Mouse (Mus musculus): ENCODE data around the gene Emx1. TPM values are rescaled to one million over a fixed set of nuclear protein-coding genes. Genes with fewer than 3 reads are reported as not detected.

The Emx1 gene
- polyA plus RNA-seq (2014; fragmentation: Illumina TruSeq; extraction: RNeasy Lipid Tissue Mini Kit (QIAGEN cat#74804); ENCODE audit: low read depth, low replicate concordance): not detected

GRCm38 (mm10) chr6:85187340-85188211 lies at the start of gene Emx1:
TSS of gene Emx1 (plus strand) at chr6:85187438.

Other genes starting within 250 kb of the Emx1 start
- 9.7 TPM for gene Exoc6b, start 117.9 kb upstream of the Emx1 start, polyA plus RNA-seq (2014; fragmentation: Illumina TruSeq; extraction: RNeasy Lipid Tissue Mini Kit (QIAGEN cat#74804); ENCODE audit: low read depth, low replicate concordance)
- 89.1 TPM for gene Spr, start 49.7 kb upstream of the Emx1 start, polyA plus RNA-seq (2014; fragmentation: Illumina TruSeq; extraction: RNeasy Lipid Tissue Mini Kit (QIAGEN cat#74804); ENCODE audit: low read depth, low replicate concordance)
- gene Sfxn5, start 146.0 kb downstream of the Emx1 start, polyA plus RNA-seq (2014; fragmentation: Illumina TruSeq; extraction: RNeasy Lipid Tissue Mini Kit (QIAGEN cat#74804); ENCODE audit: low read depth, low replicate concordance): 4.1 TPM
- 52.2 TPM for gene Rab11fip5, start 187.2 kb downstream of the Emx1 start, polyA plus RNA-seq (2014; fragmentation: Illumina TruSeq; extraction: RNeasy Lipid Tissue Mini Kit (QIAGEN cat#74804); ENCODE audit: low read depth, low replicate concordance)
- gene Noto, start 236.4 kb downstream of the Emx1 start, polyA plus RNA-seq (2014; fragmentation: Illumina TruSeq; extraction: RNeasy Lipid Tissue Mini Kit (QIAGEN cat#74804); ENCODE audit: low read depth, low replicate concordance): not detected
- gene Smyd5, start 244.6 kb downstream of the Emx1 start, polyA plus RNA-seq (2014; fragmentation: Illumina TruSeq; extraction: RNeasy Lipid Tissue Mini Kit (QIAGEN cat#74804); ENCODE audit: low read depth, low replicate concordance): 16.5 TPM